Comparison of ENCODE assay signal across 15 mouse cellular contexts in genomic region chr13:103602302-103602701, GRCm38 (mm10).
DNase-seq lines count a peak whose midpoint lies in the region.
"Had no signal": no experiment of that assay in that cellular context is flagged by ENCODE, and none has a peak within 500 bp of the region (broad histone marks: within the 10 kb centered on the region; RNA-seq: fewer than 3 reads in every experiment).

No protein-coding gene starts in this region.

- DNase-seq in kidney, adult 18-20 months = peak; percentile 4
- no peak for DNase-seq in kidney, postnatal 25 days
- peak; percentile 12 to 13 for DNase-seq in kidney, postnatal 36 days
- DNase-seq in kidney, postnatal 10 days = no peak
- DNase-seq in brain, adult 2 months (ENCODE audit: low read depth, low spot score) = peak; percentile 19
- DNase-seq in fat pad, adult 2 months (ENCODE audit: extremely low read depth, low read depth, low spot score) = peak; percentile 68
- DNase-seq in Muller cell, postnatal 12 days (ENCODE audit: inconsistent ontology term) = no peak
- DNase-seq: adrenal gland, adult 8-10 months; adrenal gland, postnatal 36 days; cerebellum, adult 11 months; cerebellum, adult 8-10 months; cerebellum, postnatal 14 days; embryo, embryonic 11 days; gastrocnemius, postnatal 14 days; heart, postnatal 4 days had no signal

Comparison
In these comparisons a context has a peak if more than half of its experiments do, and no peak if none do; other contexts are left out.
1. DNase-seq: peak in kidney, adult 18-20 months (single experiment), kidney, postnatal 36 days (2 of 2), brain, adult 2 months (single experiment) and fat pad, adult 2 months (single experiment); none in kidney, postnatal 25 days (0 of 2), kidney, postnatal 10 days (single experiment) and Muller cell, postnatal 12 days (single experiment).